Mouse (Mus musculus) liver, embryonic 15.5 days (tissue): ENCODE data around the gene Klhl33. TPM values are rescaled to one million over a fixed set of nuclear protein-coding genes. Genes with fewer than 3 reads are reported as not detected.
"Not testable (repeated sequence)": the region's sequence is repeated elsewhere in the genome, so short reads cannot be mapped to it uniquely, and the experiment has no call there.

ENCODE experiments used
- ATAC-seq: fragments of 200-750 bp; cut with Nextera tagmentation; 2 replicates; pipeline ENCODE4 v1.8.0; 2017; ENCODE audit warnings: moderate number of reproducible peaks, mild to moderate bottlenecking, moderate library complexity; ENCODE audit not compliant: insufficient read depth
- H3K27ac ChIP-seq: fragments of 300-500 bp; sonication (generic); replicated peaks from 2 replicates; pipeline ENCODE4 v1.5.1; 2015; ENCODE audit warnings: mild to moderate bottlenecking, inconsistent platforms
- H3K27me3 ChIP-seq: fragments of 300-500 bp; sonication (generic); 2 replicates; pipeline ENCODE4 v1.6.1; 2015; ENCODE audit warnings: mild to moderate bottlenecking, inconsistent platforms
- H3K36me3 ChIP-seq: fragments of 300-500 bp; sonication (generic); replicated peaks from 2 replicates; pipeline ENCODE4 v1.6.1; 2015; ENCODE audit warnings: moderate library complexity, mild to moderate bottlenecking, inconsistent platforms
- H3K4me1 ChIP-seq: fragments of 300-500 bp; sonication (generic); replicated peaks from 2 replicates; pipeline ENCODE4 v1.6.1; 2015; ENCODE audit warnings: inconsistent platforms
- H3K4me2 ChIP-seq: fragments of 300-500 bp; sonication (generic); 2 replicates; pipeline ENCODE4 v1.6.1; 2015; ENCODE audit warnings: moderate library complexity, mild to moderate bottlenecking, inconsistent platforms
- H3K4me3 ChIP-seq: fragments of 300-500 bp; sonication (generic); replicated peaks from 2 replicates; pipeline ENCODE4 v1.5.1; 2015; ENCODE audit warnings: mild to moderate bottlenecking, inconsistent platforms
- H3K9ac ChIP-seq: fragments of 300-500 bp; sonication (generic); 2 replicates; pipeline ENCODE4 v1.6.1; 2015; ENCODE audit warnings: moderate library complexity, mild to moderate bottlenecking, inconsistent platforms
- H3K9me3 ChIP-seq: fragments of 300-500 bp; sonication (generic); replicated peaks from 2 replicates; pipeline ENCODE4 v1.6.1; 2016; ENCODE audit warnings: inconsistent platforms
- WGBS: fragments of 180-500 bp; shearing (Covaris S2); methylation state at CpG from one replicate; pipeline ENCODE4 v1.1.7; 2015; ENCODE audit warnings: mixed read lengths; ENCODE audit not compliant: insufficient replicate concordance; 5-methylcytosine and 5-hydroxymethylcytosine counted together
- polyA plus RNA-seq: library from polyadenylated mRNA; unstranded; fragments of >200 nt; fragmentation: Nextera tagmentation; extraction: Ambion mirVana; gene quantifications from 2 replicates; pipeline ENCODE4 v1.2.1, GENCODE M21; 2015

Klhl33 gene
- polyA plus RNA-seq, result 0.13 and 0.20 TPM in 2 replicates

- 0 out of 2 replicates have a peak within 1 kb of the TSS, but pooled peaks have one; percentile 29 for H3K27ac ChIP-seq
These were observed at the start of gene Klhl33 for GRCm38 (mm10) chr14:50897374-50897765. TSS of gene Klhl33 (minus strand) at chr14:50897507.

GRCm38 (mm10) chr14:50945526-50945925, 48.2 kb upstream of the Klhl33 start:
- Histone ChIP-seq H3K36me3 (peaks cover 29% of the 10 kb centered on the region), H3K4me2 (peak overlapping the region; percentile 84), H3K4me1 (peaks cover 21% of the 10 kb centered on the region), H3K27ac (peak overlapping the region; percentile 93), H3K4me3 (peak overlapping the region; percentile 70), H3K9ac (peak overlapping the region; percentile 68)
- 6% methylated on average over 3 of the region's 3 CpGs for WGBS
- H3K27me3 ChIP-seq, ATAC-seq, H3K9me3 ChIP-seq: not testable (repeated sequence)

More at GRCm38 (mm10) chr14:50897374-50897765, at the start of gene Klhl33:
- no peak within 1 kb of the TSS for H3K9ac ChIP-seq
- no peak for ATAC-seq
- H3K27me3 ChIP-seq, result peaks cover 18% of the 10 kb centered on the region
- peak within 1 kb of the TSS; percentile 27 for H3K4me3 ChIP-seq
- H3K9me3 ChIP-seq, result no peaks in the 10 kb centered on the region
- no peaks in the 10 kb centered on the region for H3K36me3 ChIP-seq
- WGBS, result 37% methylated on average over 7 of the region's 7 CpGs
- H3K4me2 ChIP-seq, result peak within 1 kb of the TSS; percentile 55
- peaks cover 7% of the 10 kb centered on the region; the same call in 1 of the 2 replicates for H3K4me1 ChIP-seq

GRCm38 (mm10) chr14:50945081-50945480, 47.8 kb upstream of the Klhl33 start:
- not testable (repeated sequence) for H3K27me3 ChIP-seq, H3K9me3 ChIP-seq, ATAC-seq
- Histone ChIP-seq H3K9ac (peak overlapping the region; percentile 68), H3K27ac (peak overlapping the region; percentile 93), H3K4me1 (peaks cover 21% of the 10 kb centered on the region), H3K4me2 (peak overlapping the region; percentile 84), H3K4me3 (peak overlapping the region; percentile 70), H3K36me3 (peaks cover 25% of the 10 kb centered on the region)
- WGBS, result 6% methylated on average over 6 of the region's 6 CpGs

- not testable (repeated sequence) for H3K27me3 ChIP-seq, H3K9me3 ChIP-seq
- peak overlapping the region; percentile 84 for H3K4me2 ChIP-seq
- peak overlapping the region; percentile 70 for H3K4me3 ChIP-seq
- peaks cover 21% of the 10 kb centered on the region for H3K4me1 ChIP-seq
- peaks cover 24% of the 10 kb centered on the region for H3K36me3 ChIP-seq
- WGBS, result 0% methylated on average over 15 of the region's 15 CpGs
- H3K27ac ChIP-seq, result peak overlapping the region; percentile 93
- peak overlapping the region; percentile 68 for H3K9ac ChIP-seq
- peak; percentile 89 for ATAC-seq
These were observed 47.3 kb upstream of the Klhl33 start for GRCm38 (mm10) chr14:50944668-50945033.

- peak within 1 kb of the TSS; percentile 70 for H3K4me3 ChIP-seq
- WGBS, result 5% methylated on average over 31 of the region's 31 CpGs
- H3K4me2 ChIP-seq, result peak within 1 kb of the TSS; percentile 84
- 0 out of 2 replicates have a peak, but pooled peaks cover 3% of the 10 kb centered on the region for H3K27me3 ChIP-seq
- H3K36me3 ChIP-seq, result peaks cover 18% of the 10 kb centered on the region
- no peaks in the 10 kb centered on the region for H3K9me3 ChIP-seq
- H3K4me1 ChIP-seq, result peaks cover 21% of the 10 kb centered on the region
- peak; percentile 98 for ATAC-seq
- peak within 1 kb of the TSS; percentile 68 for H3K9ac ChIP-seq
- H3K27ac ChIP-seq, result peak within 1 kb of the TSS; percentile 93
These were observed 46.8 kb upstream of the Klhl33 start, which contains the start of gene Gm49342 for GRCm38 (mm10) chr14:50943932-50944667. TSS of gene Gm49342 (plus strand) at chr14:50944517.

GRCm38 (mm10) chr14:50938940-50939339, 41.6 kb upstream of the Klhl33 start:
- Histone ChIP-seq H3K27ac (no peak overlapping the region), H3K4me1 (peaks cover 4% of the 10 kb centered on the region), H3K9ac (no peak overlapping the region), H3K4me2 (no peak overlapping the region), H3K4me3 (no peak overlapping the region), H3K9me3 (no peaks in the 10 kb centered on the region), H3K27me3 (0 out of 2 replicates have a peak, but pooled peaks cover 3% of the 10 kb centered on the region), H3K36me3 (no peaks in the 10 kb centered on the region)
- no peak for ATAC-seq
- 10% methylated on average over 2 of the region's 2 CpGs for WGBS

- H3K4me1 ChIP-seq, result no peaks in the 10 kb centered on the region
- H3K4me2 ChIP-seq, result peak overlapping the region; percentile 10; the same call in 1 of the 2 replicates
These were observed 41.0 kb upstream of the Klhl33 start for GRCm38 (mm10) chr14:50938119-50938908.

GRCm38 (mm10) chr14:50936649-50937048, 39.3 kb upstream of the Klhl33 start:
- Histone ChIP-seq H3K9me3 (no peaks in the 10 kb centered on the region), H3K36me3 (no peaks in the 10 kb centered on the region), H3K4me1 (peaks cover 9% of the 10 kb centered on the region), H3K27ac (no peak overlapping the region), H3K4me2 (no peak overlapping the region), H3K4me3 (no peak overlapping the region), H3K9ac (no peak overlapping the region), H3K27me3 (0 out of 2 replicates have a peak, but pooled peaks cover 3% of the 10 kb centered on the region)
- 45% methylated on average over 1 of the region's 1 CpGs for WGBS
- ATAC-seq, result no peak

More at GRCm38 (mm10) chr14:50938119-50938908, 41.0 kb upstream of the Klhl33 start:
- H3K36me3 ChIP-seq, result no peaks in the 10 kb centered on the region
- H3K27me3 ChIP-seq, result 0 out of 2 replicates have a peak, but pooled peaks cover 3% of the 10 kb centered on the region
- ATAC-seq, result no peak
- H3K4me3 ChIP-seq, result no peak overlapping the region
- H3K27ac ChIP-seq, result no peak overlapping the region
- no peak overlapping the region for H3K9ac ChIP-seq
- WGBS, result 86% methylated on average over 3 of the region's 3 CpGs
- no peaks in the 10 kb centered on the region for H3K9me3 ChIP-seq

- 11% methylated on average over 12 of the region's 12 CpGs for WGBS
- peak overlapping the region; percentile 89 for H3K4me3 ChIP-seq
- H3K36me3 ChIP-seq, result peaks cover 32% of the 10 kb centered on the region
- no peaks in the 10 kb centered on the region for H3K9me3 ChIP-seq
- peak overlapping the region; percentile 72 for H3K9ac ChIP-seq
- peak overlapping the region; percentile 85 for H3K4me2 ChIP-seq
- peak overlapping the region; percentile 95 for H3K27ac ChIP-seq
- H3K27me3 ChIP-seq, result no peaks in the 10 kb centered on the region
- H3K4me1 ChIP-seq, result peaks cover 37% of the 10 kb centered on the region
- no peak for ATAC-seq
These were observed 34.2 kb upstream of the Klhl33 start for GRCm38 (mm10) chr14:50931493-50932020.

- under 1% methylated on average over 68 of the region's 68 CpGs for WGBS
- peak; percentile 97 for ATAC-seq
These were observed 33.6 kb upstream of the Klhl33 start, which contains the start of the genes Pip4p1 and Pnp for GRCm38 (mm10) chr14:50930754-50931492. TSS of gene Pip4p1 (minus strand) at chr14:50930856. TSS of gene Pnp (plus strand) at chr14:50931082.

More at GRCm38 (mm10) chr14:50930754-50931492, 33.6 kb upstream of the Klhl33 start, which contains the start of the genes Pip4p1 and Pnp:
- H3K4me2 ChIP-seq, result peak within 1 kb of the TSS; percentile 85
- peak within 1 kb of the TSS; percentile 97 for H3K27ac ChIP-seq
- peaks cover 44% of the 10 kb centered on the region for H3K4me1 ChIP-seq
- H3K9me3 ChIP-seq, result no peaks in the 10 kb centered on the region
- H3K27me3 ChIP-seq, result no peaks in the 10 kb centered on the region
- H3K4me3 ChIP-seq, result peak within 1 kb of the TSS; percentile 89
- peak within 1 kb of the TSS; percentile 93 for H3K9ac ChIP-seq
- H3K36me3 ChIP-seq, result peaks cover 38% of the 10 kb centered on the region
